Mouse (Mus musculus): ENCODE measurements at regions not wholly inside any gene's neighbourhood (a gene's known extent, or its start where the extent isn't known, plus 50 kb on each side); places are given as distances from the start of the nearest gene placed in this dataset.

GRCm38 (mm10) chr8:33986657-33987056, 124.9 kb downstream of the Gm10131 start:
- H3K9ac ChIP-seq (ENCODE audit: low read length) = no peak overlapping the region
- no peaks in the 10 kb centered on the region for H3K27me3 ChIP-seq (ENCODE audit: control insufficient read depth, insufficient read depth, low read length)
- no peaks in the 10 kb centered on the region for H3K36me3 ChIP-seq (ENCODE audit: control insufficient read depth, insufficient read depth, low read length)
- H3K27ac ChIP-seq (replicated peaks in 1 of 2; ENCODE audit: control insufficient read depth in 1 of 2, insufficient read depth in 1 of 2, low read depth in 2 of 2, low read length in 2 of 2) = no peak overlapping the region
- peaks cover 8 to 18% of the 10 kb centered on the region in 2 experiments for H3K4me1 ChIP-seq (ENCODE audit: control insufficient read depth in 2 of 2, insufficient read depth in 2 of 2, low read length in 2 of 2)
- no peak overlapping the region for H3K4me3 ChIP-seq (ENCODE audit: control insufficient read depth in 1 of 2, insufficient read depth in 1 of 2, low read depth in 1 of 2, low read length in 2 of 2)
- 92% methylated on average over 6 of the region's 6 CpGs for WGBS
- H3K9me3 ChIP-seq (ENCODE audit: control insufficient read depth, low read length) = no peaks in the 10 kb centered on the region
- no peak overlapping the region for H3K4me2 ChIP-seq (ENCODE audit: low read length)
- ATAC-seq (ENCODE audit: insufficient number of reproducible peaks, insufficient read depth, low FRiP score, low read depth) = no peak

GRCm38 (mm10) chr8:33985430-33985977, 126.0 kb downstream of the Gm10131 start:
- 60% methylated on average over 11 of the region's 11 CpGs for WGBS
- peaks cover 6 to 19% of the 10 kb centered on the region in 2 experiments; a peak in 3 of 4 replicates for H3K4me1 ChIP-seq (ENCODE audit: control insufficient read depth in 2 of 2, insufficient read depth in 2 of 2, low read length in 2 of 2)
- no peak for ATAC-seq (ENCODE audit: insufficient number of reproducible peaks, insufficient read depth, low FRiP score, low read depth)
- H3K27me3 ChIP-seq (ENCODE audit: control insufficient read depth, insufficient read depth, low read length) = no peaks in the 10 kb centered on the region
- H3K9ac ChIP-seq (ENCODE audit: low read length) = no peak overlapping the region
- H3K4me2 ChIP-seq (ENCODE audit: low read length) = no peak overlapping the region
- no peak overlapping the region for H3K4me3 ChIP-seq (ENCODE audit: control insufficient read depth in 1 of 2, insufficient read depth in 1 of 2, low read depth in 1 of 2, low read length in 2 of 2)
- no peaks in the 10 kb centered on the region for H3K9me3 ChIP-seq (ENCODE audit: control insufficient read depth, low read length)
- no peaks in the 10 kb centered on the region for H3K36me3 ChIP-seq (ENCODE audit: control insufficient read depth, insufficient read depth, low read length)
- H3K27ac ChIP-seq (replicated peaks in 1 of 2; ENCODE audit: control insufficient read depth in 1 of 2, insufficient read depth in 1 of 2, low read depth in 2 of 2, low read length in 2 of 2) = no peak overlapping the region

DNA sequence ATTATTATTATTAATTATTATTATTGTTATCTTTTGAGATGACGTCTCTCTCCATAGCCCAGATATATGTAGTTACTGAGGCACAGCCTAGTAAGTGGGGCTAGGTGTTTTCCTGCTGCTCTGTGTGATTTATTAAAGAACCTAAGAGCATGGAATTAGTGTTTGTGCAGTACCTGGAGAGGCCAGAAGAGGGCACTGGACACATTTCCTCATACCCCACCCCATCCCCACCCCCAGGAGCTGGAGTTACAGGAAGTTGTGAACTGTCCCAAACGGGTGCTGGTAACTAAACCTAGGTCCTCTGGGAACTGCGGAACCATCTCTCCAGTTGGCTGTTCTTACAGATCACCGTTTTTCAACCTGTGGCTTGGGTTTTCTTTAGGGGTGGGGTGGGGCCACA, 129.9 kb downstream of the Gm10131 start:
- Histone ChIP-seq H3K27me3 (ENCODE audit: control insufficient read depth, insufficient read depth, low read length) (no peaks in the 10 kb centered on the region), H3K36me3 (ENCODE audit: control insufficient read depth, insufficient read depth, low read length) (no peaks in the 10 kb centered on the region), H3K9me3 (ENCODE audit: control insufficient read depth, low read length) (no peaks in the 10 kb centered on the region), H3K9ac (ENCODE audit: low read length) (no peak overlapping the region), H3K4me2 (ENCODE audit: low read length) (no peak overlapping the region), H3K4me3 (ENCODE audit: control insufficient read depth in 1 of 2, insufficient read depth in 1 of 2, low read depth in 1 of 2, low read length in 2 of 2) (no peak overlapping the region), H3K27ac (replicated peaks in 1 of 2; ENCODE audit: control insufficient read depth in 1 of 2, insufficient read depth in 1 of 2, low read depth in 2 of 2, low read length in 2 of 2) (no peak overlapping the region; a peak in 1 of 4 replicates), H3K4me1 (ENCODE audit: control insufficient read depth in 2 of 2, insufficient read depth in 2 of 2, low read length in 2 of 2) (peaks cover 13 to 33% of the 10 kb centered on the region in 2 experiments)
- 77% methylated on average over 4 of the region's 4 CpGs for WGBS
- ATAC-seq (ENCODE audit: insufficient number of reproducible peaks, insufficient read depth, low FRiP score, low read depth) = no peak

DNA sequence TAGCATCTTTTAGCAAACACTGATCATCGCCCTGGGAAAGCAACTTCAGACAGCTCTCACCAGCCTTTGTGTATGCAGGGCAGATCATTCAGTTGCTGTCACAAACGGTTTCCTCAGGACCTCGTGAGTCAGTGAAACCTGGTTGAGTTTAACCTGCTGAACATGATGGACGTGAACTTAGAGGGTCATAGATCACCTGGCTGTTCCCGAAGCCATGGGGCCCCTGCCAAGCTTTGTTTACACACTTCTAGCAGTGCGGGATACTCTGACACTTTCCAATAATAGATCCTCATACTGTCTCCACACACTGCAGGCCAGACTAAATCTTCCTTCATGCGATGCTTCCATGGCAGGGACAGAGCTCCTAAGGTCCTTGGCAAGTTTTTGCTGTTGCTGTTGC, 130.5 kb downstream of the Gm10131 start:
- no peaks in the 10 kb centered on the region for H3K9me3 ChIP-seq (ENCODE audit: control insufficient read depth, low read length)
- H3K4me3 ChIP-seq (ENCODE audit: control insufficient read depth in 1 of 2, insufficient read depth in 1 of 2, low read depth in 1 of 2, low read length in 2 of 2) = no peak overlapping the region
- H3K4me1 ChIP-seq (ENCODE audit: control insufficient read depth in 2 of 2, insufficient read depth in 2 of 2, low read length in 2 of 2) = peaks cover 13 to 33% of the 10 kb centered on the region in 2 experiments
- no peaks in the 10 kb centered on the region for H3K27me3 ChIP-seq (ENCODE audit: control insufficient read depth, insufficient read depth, low read length)
- 42% methylated on average over 7 of the region's 7 CpGs for WGBS
- no peak overlapping the region for H3K9ac ChIP-seq (ENCODE audit: low read length)
- H3K27ac ChIP-seq (replicated peaks in 1 of 2; ENCODE audit: control insufficient read depth in 1 of 2, insufficient read depth in 1 of 2, low read depth in 2 of 2, low read length in 2 of 2) = peak overlapping the region; percentile 33 to 92
- no peak for ATAC-seq (ENCODE audit: insufficient number of reproducible peaks, insufficient read depth, low FRiP score, low read depth)
- no peaks in the 10 kb centered on the region for H3K36me3 ChIP-seq (ENCODE audit: control insufficient read depth, insufficient read depth, low read length)
- no peak overlapping the region for H3K4me2 ChIP-seq (ENCODE audit: low read length)
